In the genomic region with DNA sequence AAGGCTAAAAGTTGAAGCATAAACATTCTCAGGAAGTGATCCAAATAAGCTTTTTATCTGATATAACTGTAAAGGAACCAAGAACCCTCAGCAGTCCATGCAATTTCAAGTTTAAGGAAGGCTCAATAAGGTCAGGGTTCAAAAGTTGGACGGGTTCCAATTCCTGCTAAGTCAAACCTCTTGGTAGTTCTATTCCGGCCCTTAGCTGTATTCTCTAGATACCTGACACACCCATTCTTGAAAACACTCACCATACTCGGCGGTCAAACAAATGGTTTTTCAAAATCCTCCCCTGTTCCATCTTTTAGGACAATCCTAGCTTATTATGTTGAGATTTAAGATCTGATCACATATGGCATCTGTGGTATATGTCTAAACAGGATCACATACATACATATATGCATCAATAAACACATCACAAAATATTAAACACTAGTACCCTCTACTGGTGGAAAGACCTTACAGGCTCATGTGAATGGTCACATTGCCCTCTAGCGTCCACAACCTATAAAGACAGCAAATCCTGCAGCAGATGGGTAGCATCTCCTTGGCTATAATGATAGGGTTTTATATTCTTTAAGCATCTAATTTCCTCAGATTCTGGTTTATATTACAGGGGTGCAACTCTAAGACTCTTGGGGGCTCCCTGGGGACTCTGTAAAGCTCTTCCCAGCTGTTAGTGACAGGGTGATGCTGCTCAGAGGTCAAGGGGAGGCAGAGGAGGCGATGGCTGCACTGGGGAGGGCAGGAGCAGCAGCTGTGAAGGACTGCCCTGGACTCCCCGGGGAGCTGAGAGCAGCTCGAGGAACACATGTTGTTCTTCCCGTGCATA, we compare ENCODE assay signal across 9 mouse cellular contexts. TPM values are rescaled to one million over a fixed set of nuclear protein-coding genes. Genes with fewer than 3 reads are reported as not detected.
A peak's percentile ranks its signal among the peaks of the same experiment; 100 is the strongest.
DNase-seq lines count a peak whose midpoint lies in the region; ATAC-seq and TF ChIP-seq lines count a peak whose summit lies in the region.
"Had no signal": no experiment of that assay in that cellular context is flagged by ENCODE, and none has a peak within 500 bp of the region (broad histone marks: within the 10 kb centered on the region; RNA-seq: fewer than 3 reads in every experiment).

No protein-coding gene starts in this region.

- H3K4me1 ChIP-seq in CH12.LX (ENCODE audit: control insufficient read depth in 1 of 2, insufficient read depth in 2 of 2), result peaks cover 0 to 4% of the 10 kb centered on the region in 2 experiments; a peak in 1 of 4 replicates
- no peaks in the 10 kb centered on the region for H3K4me1 ChIP-seq in neural tube, embryonic 14.5 days (ENCODE audit: control insufficient read depth, insufficient read depth, low read length)
- no peaks in the 10 kb centered on the region for H3K4me1 ChIP-seq in stomach, postnatal 0 days (replicated peaks; ENCODE audit: control insufficient read depth, insufficient read depth)

- dilution Hi-C loops in CH12.LX (cut with MboI; ENCODE audit: extremely low pct_ligation_motif_present, extremely low pct_unique_long_range_greater_than_20kb, low sequenced_read_pairs), result no loop called here

- ATAC-seq in erythroblast, adult 5-6 weeks (replicated peaks; ENCODE audit: low FRiP score, poor library complexity, severe bottlenecking), result peak; percentile 93
- ATAC-seq in neural tube, embryonic 14.5 days (ENCODE audit: low read depth), result peak; percentile 90
- peak; percentile 64 for ATAC-seq in stomach, postnatal 0 days (ENCODE audit: low FRiP score, low TSS enrichment)

- no peaks in the 10 kb centered on the region for H3K9me3 ChIP-seq in CH12.LX (replicated peaks; ENCODE audit: low read length)
- no peaks in the 10 kb centered on the region for H3K9me3 ChIP-seq in neural tube, embryonic 14.5 days (ENCODE audit: control insufficient read depth, low read length)
- no peaks in the 10 kb centered on the region for H3K9me3 ChIP-seq in stomach, postnatal 0 days (ENCODE audit: control insufficient read depth, low read length)

- 35% methylated on average over 9 of the region's 9 CpGs for WGBS in neural tube, embryonic 14.5 days
- WGBS in stomach, postnatal 0 days, result 30% methylated on average over 9 of the region's 9 CpGs

- peak; percentile 78 for DNase-seq in CH12.LX (ENCODE audit: extremely low read depth)
- peak; percentile 94 for DNase-seq in brain, embryonic 14.5 days (ENCODE audit: low read depth)
- DNase-seq in heart, postnatal 4 days, result peak; percentile 77
- DNase-seq in layer of hippocampus, adult 18-20 months (ENCODE audit: low spot score in 2 of 2), result peak; percentile 70 to 91
- peak; percentile 56 to 73 for DNase-seq in lung, adult 18-20 months
- peak; percentile 67 for DNase-seq in stomach, postnatal 0 days (ENCODE audit: low spot score)

- no peak for TF ChIP-seq POLR2A in CH12.LX (IDR thresholded peaks at IDR 0.05; ENCODE audit: low read depth, low read length)
- no peak for TF ChIP-seq POLR2A in brain, embryonic 14.5 days (IDR thresholded peaks at IDR 0.05; ENCODE audit: borderline replicate concordance, extremely low read depth, insufficient read depth, insufficient read length, poor library complexity, severe bottlenecking)

- peak; percentile 91 to 100 for TF ChIP-seq CTCF in CH12.LX (conservative IDR thresholded peaks at IDR 0.05 in 1 of 2, IDR thresholded peaks at IDR 0.05 in 1 of 2; ENCODE audit: low read depth in 2 of 2, low read length in 2 of 2)
- TF ChIP-seq CTCF in brain, embryonic 14.5 days (IDR thresholded peaks at IDR 0.05; ENCODE audit: borderline replicate concordance, extremely low read depth, insufficient read depth, insufficient read length), result peak; percentile 90
- peak; percentile 100 for TF ChIP-seq CTCF in stomach, postnatal 0 days (IDR thresholded peaks at IDR 0.05; ENCODE audit: low read depth)

- no peak overlapping the region for H3K4me2 ChIP-seq in CH12.LX (ENCODE audit: insufficient read depth, low read depth, poor library complexity, severe bottlenecking)
- no peak overlapping the region for H3K4me2 ChIP-seq in neural tube, embryonic 14.5 days (ENCODE audit: low read depth, low read length)
- no peak overlapping the region for H3K4me2 ChIP-seq in stomach, postnatal 0 days (replicated peaks; ENCODE audit: low read depth)

- no peak overlapping the region for H3K27ac ChIP-seq in CH12.LX (ENCODE audit: insufficient read depth, low read depth)
- no peak overlapping the region for H3K27ac ChIP-seq in neural tube, embryonic 14.5 days (ENCODE audit: low read depth, low read length)
- H3K27ac ChIP-seq in stomach, postnatal 0 days (replicated peaks), result no peak overlapping the region

- H3K27me3 ChIP-seq in CH12.LX (replicated peaks), result no peaks in the 10 kb centered on the region
- no peaks in the 10 kb centered on the region for H3K27me3 ChIP-seq in neural tube, embryonic 14.5 days (ENCODE audit: control insufficient read depth, insufficient read depth, low read length)
- no peaks in the 10 kb centered on the region for H3K27me3 ChIP-seq in stomach, postnatal 0 days (ENCODE audit: control insufficient read depth, insufficient read depth, low read length)

- H3K36me3 ChIP-seq in CH12.LX (replicated peaks in 1 of 2; ENCODE audit: control insufficient read depth in 1 of 2, insufficient read depth in 1 of 2, low read length in 1 of 2), result peaks cover 39 to 84% of the 10 kb centered on the region in 2 experiments
- H3K36me3 ChIP-seq in neural tube, embryonic 14.5 days (ENCODE audit: control insufficient read depth, insufficient read depth, low read length), result peaks cover 12% of the 10 kb centered on the region
- no peaks in the 10 kb centered on the region for H3K36me3 ChIP-seq in stomach, postnatal 0 days (ENCODE audit: control insufficient read depth, insufficient read depth, low read length)

- H3K9ac ChIP-seq in CH12.LX (ENCODE audit: insufficient read depth, low read depth), result no peak overlapping the region
- H3K9ac ChIP-seq in neural tube, embryonic 14.5 days (replicated peaks; ENCODE audit: low read depth, low read length), result no peak overlapping the region
- no peak overlapping the region for H3K9ac ChIP-seq in stomach, postnatal 0 days (ENCODE audit: low read length)

- in situ Hi-C loops in CH12.LX (cut with MboI; ENCODE audit: low pct_ligation_motif_present, low pct_unique_long_range_greater_than_20kb, low sequenced_read_pairs), result loop anchor here (10.0 to 25.0 kb wide), 2 partner anchors 329 to 527 kb away; no protein-coding TSS in a partner anchor

- no peak overlapping the region for H3K4me3 ChIP-seq in CH12.LX (replicated peaks in 1 of 3; ENCODE audit: low read depth in 2 of 3, low read length in 2 of 3, poor library complexity in 1 of 3)
- no peak overlapping the region for H3K4me3 ChIP-seq in neural tube, embryonic 14.5 days (ENCODE audit: low read depth, low read length)
- H3K4me3 ChIP-seq in stomach, postnatal 0 days (ENCODE audit: low read depth, low read length), result no peak overlapping the region

- TF ChIP-seq EP300 in CH12.LX (IDR thresholded peaks at IDR 0.05; ENCODE audit: low read length), result no peak
- no peak for TF ChIP-seq EP300 in stomach, postnatal 0 days (optimal IDR thresholded peaks at IDR 0.05)

- TF ChIP-seq RAD21 in CH12.LX (IDR thresholded peaks at IDR 0.05; ENCODE audit: low read depth, low read length), result peak; percentile 100

- H3K79me2 ChIP-seq in CH12.LX (replicated peaks; ENCODE audit: control insufficient read depth, extremely low read depth, insufficient read depth, poor library complexity, severe bottlenecking), result no peaks in the 10 kb centered on the region

TF ChIP-seq in CH12.LX, 34 proteins besides CTCF, POLR2A, EP300 and RAD21 (continues in another document):
- TF ChIP-seq GABPA (IDR thresholded peaks at IDR 0.05; ENCODE audit: insufficient replicate concordance, low read depth, low read length) (no peak), MAX (IDR thresholded peaks at IDR 0.05; ENCODE audit: low read length) (peak; percentile 65; the same call in 1 of the 2 replicates), USF1 (IDR thresholded peaks at IDR 0.05; ENCODE audit: low read depth, low read length) (no peak), JUND (conservative IDR thresholded peaks at IDR 0.05; ENCODE audit: low read depth, low read length) (peak; percentile 75; the same call in 1 of the 2 replicates), RCOR1 (conservative IDR thresholded peaks at IDR 0.05; ENCODE audit: low read depth, low read length) (0 out of 2 replicates have a peak, but pooled peaks have one; percentile 27), MAFK (IDR thresholded peaks at IDR 0.05; ENCODE audit: insufficient replicate concordance, low read length) (no peak)

RNA-seq across cellular contexts. Expression of a gene that starts 14.2 kb away (rescaled TPM):
- total RNA-seq in CH12.LX (2012; rRNA removed) (54.4 and 71.8 TPM in 2 replicates), CH12.LX (2014; rRNA removed) (50.7 and 57.2 TPM in 2 replicates)
- polyA plus RNA-seq in CH12.LX (2012; ENCODE audit: insufficient read length, low read depth), result 61.9 and 68.5 TPM in 2 replicates
- polyA plus RNA-seq in brain, embryonic 14.5 days (2012; rRNA removed), result 183 and 194 TPM in 2 replicates
- total RNA-seq in erythroblast, adult 5-6 weeks (2015; ENCODE audit: low replicate concordance), result 124 and 174 TPM in 2 replicates
- total RNA-seq in erythroblast, adult 5-6 weeks (2017; ENCODE audit: low replicate concordance), result 146 and 147 TPM in 2 replicates
- total RNA-seq in heart, postnatal 4 days (2021), result 100 to 1,000 TPM; 137 to 148 TPM
- 100 to 1,000 TPM; 224 to 234 TPM for total RNA-seq in layer of hippocampus, adult 18-20 months (2021)
- 399 and 419 TPM in 2 replicates for polyA plus RNA-seq in neural tube, embryonic 14.5 days (2014; fragmentation: Nextera tagmentation; extraction: Ambion mirVana)
- 473 and 483 TPM in 2 replicates for polyA plus RNA-seq in stomach, postnatal 0 days (2015; fragmentation: Nextera tagmentation; extraction: Ambion mirVana)

RNA-seq across cellular contexts. Expression of a gene that starts 14.9 kb away (rescaled TPM):
- total RNA-seq in CH12.LX (2012; rRNA removed), result 16.5 and 19.3 TPM in 2 replicates
- 24.8 and 35.4 TPM in 2 replicates for total RNA-seq in CH12.LX (2014; rRNA removed)
- polyA plus RNA-seq in CH12.LX (2012; ENCODE audit: insufficient read length, low read depth), result 34.8 and 39.4 TPM in 2 replicates
- 14.0 and 14.2 TPM in 2 replicates for polyA plus RNA-seq in brain, embryonic 14.5 days (2012; rRNA removed)
- total RNA-seq in erythroblast, adult 5-6 weeks (2015; ENCODE audit: low replicate concordance), result 6.5 and 20.3 TPM in 2 replicates
- 6.0 and 22.4 TPM in 2 replicates for total RNA-seq in erythroblast, adult 5-6 weeks (2017; ENCODE audit: low replicate concordance)
- total RNA-seq in heart, postnatal 4 days (2021), result 10 to 100 TPM; 13.1 to 14.9 TPM
- total RNA-seq in layer of hippocampus, adult 18-20 months (2021), result 10 to 100 TPM; 17.2 to 17.3 TPM
- 22.7 and 56.4 TPM in 2 replicates for polyA plus RNA-seq in neural tube, embryonic 14.5 days (2014; fragmentation: Nextera tagmentation; extraction: Ambion mirVana)
- 17.5 and 21.2 TPM in 2 replicates for polyA plus RNA-seq in stomach, postnatal 0 days (2015; fragmentation: Nextera tagmentation; extraction: Ambion mirVana)

RNA-seq across cellular contexts. Expression of a gene that starts 45.0 kb away (rescaled TPM):
- total RNA-seq in CH12.LX (2012; rRNA removed) (not detected in 2 replicates), CH12.LX (2014; rRNA removed) (not detected in 2 replicates)
- not detected in 2 replicates for polyA plus RNA-seq in CH12.LX (2012; ENCODE audit: insufficient read length, low read depth)
- polyA plus RNA-seq in brain, embryonic 14.5 days (2012; rRNA removed), result 0.08 TPM in 1 of 2 replicates, not detected in the other
- total RNA-seq in erythroblast, adult 5-6 weeks (2015; ENCODE audit: low replicate concordance), result 1.5 TPM in 1 of 2 replicates, not detected in the other
- not detected in 2 replicates for total RNA-seq in erythroblast, adult 5-6 weeks (2017; ENCODE audit: low replicate concordance)
- total RNA-seq in heart, postnatal 4 days (2021), result not detected
- total RNA-seq in layer of hippocampus, adult 18-20 months (2021), result not detected
- polyA plus RNA-seq in neural tube, embryonic 14.5 days (2014; fragmentation: Nextera tagmentation; extraction: Ambion mirVana), result not detected in 2 replicates
- polyA plus RNA-seq in stomach, postnatal 0 days (2015; fragmentation: Nextera tagmentation; extraction: Ambion mirVana), result 0.08 TPM in 2 replicates
- total RNA-seq: gastrocnemius, postnatal 36 days had no signal
